Mouse (Mus musculus) layer of hippocampus, postnatal 25 days (tissue): ENCODE data around the gene Sdc4. TPM values are rescaled to one million over a fixed set of nuclear protein-coding genes. Genes with fewer than 3 reads are reported as not detected.

ENCODE experiments used
- DNase-seq, 2 experiments: peaks; one replicate each; pipeline ENCODE4 v3.0.0; 2022; ENCODE audit warnings: mixed read lengths in 2 of 2, low spot score in 1 of 2; ENCODE audit errors: extremely low spot score in 1 of 2
- total RNA-seq, 2 experiments: library from RNA; stranded (reverse); gene quantifications; 2 replicates each; pipeline ENCODE4 v1.2.3; 2021

The Sdc4 gene
- total RNA-seq, 2 experiments from 2014 or later, result 101 to 146 TPM

- DNase-seq, result no peak
Observed at GRCm38 (mm10) chr2:164405519-164405918, 38.2 kb downstream of the Sdc4 start.

GRCm38 (mm10) chr2:164405060-164405459 is 38.6 kb downstream of the Sdc4 start, which contains the start of gene Matn4:
Matn4 (minus strand) TSS chr2:164405160.
- no peak for DNase-seq

GRCm38 (mm10) chr2:164404082-164404990 is 39.4 kb downstream of the Sdc4 start:
- no peak for DNase-seq

GRCm38 (mm10) chr2:164403396-164404081 is 40.1 kb downstream of the Sdc4 start:
- DNase-seq, result no peak

- peak; percentile 39 to 75 for DNase-seq
Observed at GRCm38 (mm10) chr2:164402906-164403305, 40.8 kb downstream of the Sdc4 start, which contains the start of gene Rbpjl. Rbpjl (plus strand) TSS chr2:164403141.

GRCm38 (mm10) chr2:164396911-164397310 is 46.8 kb downstream of the Sdc4 start:
- no peak for DNase-seq

GRCm38 (mm10) chr2:164396076-164396475 is 47.6 kb downstream of the Sdc4 start:
- DNase-seq, result no peak

- DNase-seq, result no peak
Observed at GRCm38 (mm10) chr2:164393126-164393525, 50.6 kb downstream of the Sdc4 start.

GRCm38 (mm10) chr2:164389499-164389898 is 54.2 kb downstream of the Sdc4 start:
- peak; percentile 90 to 96 for DNase-seq

- no peak for DNase-seq
Observed at GRCm38 (mm10) chr2:164389020-164389419, 54.7 kb downstream of the Sdc4 start, which contains the start of gene Slpi. Slpi (minus strand) TSS chr2:164389095.

- peak; percentile 39 to 71 for DNase-seq
Observed at GRCm38 (mm10) chr2:164386953-164387352, 56.7 kb downstream of the Sdc4 start.

- DNase-seq, result no peak
Observed at GRCm38 (mm10) chr2:164385927-164386763, 57.5 kb downstream of the Sdc4 start.

GRCm38 (mm10) chr2:164383656-164384399 is 59.9 kb downstream of the Sdc4 start:
- DNase-seq, result no peak

- no peak for DNase-seq
Observed at GRCm38 (mm10) chr2:164382971-164383370, 60.7 kb downstream of the Sdc4 start.

- DNase-seq, result no peak
Observed at GRCm38 (mm10) chr2:164381726-164382125, 62.0 kb downstream of the Sdc4 start.

- no peak for DNase-seq
Observed at GRCm38 (mm10) chr2:164377478-164378426, 65.9 kb downstream of the Sdc4 start.
